Mouse (Mus musculus) ovary, postnatal 14 days (tissue): ENCODE measurements at regions not wholly inside any gene's neighbourhood (a gene's known extent, or its start where the extent isn't known, plus 50 kb on each side); places are given as distances from the start of the nearest gene placed in this dataset.
A peak's percentile ranks its signal among the peaks of the same experiment; 100 is the strongest.

Experiments used
- DNase-seq: peaks from one replicate; pipeline ENCODE4 v3.0.0; 2022; ENCODE audit warnings: low spot score

DNA sequence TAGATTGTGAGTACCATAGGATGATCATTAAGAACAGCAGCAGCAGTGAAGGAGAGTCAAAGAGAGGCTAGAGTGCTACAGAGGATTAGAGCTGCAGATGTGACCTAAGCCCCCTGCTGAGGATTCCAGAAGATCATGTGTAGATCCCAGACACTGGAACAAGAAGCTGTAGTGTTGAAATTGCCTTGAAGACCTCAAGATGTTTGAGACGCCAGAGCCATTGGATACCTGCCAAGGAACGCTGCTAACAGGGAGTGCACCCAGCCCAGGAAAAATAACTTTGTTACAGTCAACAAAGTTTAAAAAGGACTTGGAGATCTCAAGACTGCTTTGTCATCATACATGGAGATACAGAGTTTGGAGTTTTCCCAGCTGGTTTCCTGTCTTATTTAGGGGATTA is 955.0 kb upstream of the Pcdh10 start:
- DNase-seq, result peak; percentile 19

- DNase-seq, result no peak
Observed at GRCm38 (mm10) chr3:44468078-44468477, 910.1 kb upstream of the Pcdh10 start.
